Mouse (Mus musculus) ES-Bruce4 (cell line): ENCODE measurements around the gene Bub1b.

Experiments
- CTCF ChIP-seq: IDR thresholded peaks from one replicate; pipeline ENCODE4 v1.8.1; 2011; ENCODE audit warnings: low read depth, low read length
- EP300 ChIP-seq: IDR thresholded peaks from 2 replicates; pipeline ENCODE4 v1.6.1; 2011; ENCODE audit warnings: low read depth, low read length; ENCODE audit not compliant: insufficient read depth
- POLR2A ChIP-seq: IDR thresholded peaks from one replicate; pipeline ENCODE4 v1.8.1; 2011; ENCODE audit warnings: low read length; ENCODE audit not compliant: insufficient read depth

GRCm38 (mm10) chr2:118551606-118552005, 46.4 kb upstream of the Bub1b start:
- no peak for TF ChIP-seq EP300
- TF ChIP-seq POLR2A: no peak
- no peak for TF ChIP-seq CTCF
